Mouse (Mus musculus): ENCODE data around the gene Trim72.

DNA sequence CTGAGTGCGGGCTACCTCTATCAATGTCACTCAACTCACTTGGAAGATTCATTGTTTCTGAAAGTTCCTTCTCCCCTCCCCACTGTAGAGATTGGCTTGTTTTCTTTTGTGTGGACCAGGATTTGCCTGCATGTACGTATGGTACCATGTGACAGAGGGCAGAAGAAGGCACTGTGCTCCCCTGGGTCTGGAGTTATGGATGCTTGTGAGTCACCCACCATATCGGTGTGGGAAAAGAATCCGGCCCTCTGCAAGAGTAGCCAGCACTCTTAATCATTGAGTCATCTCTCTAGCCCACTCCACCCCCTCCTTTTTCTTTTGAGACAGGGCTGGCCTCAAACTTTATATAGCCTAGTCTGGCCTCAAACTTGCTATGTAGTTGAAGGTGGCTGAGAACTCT lies 21.2 kb downstream of the Trim72 start:
- no peak for TF ChIP-seq CHD2 (IDR thresholded peaks at IDR 0.05; ENCODE audit: low read depth, low read length)
- TF ChIP-seq ZNF384 (IDR thresholded peaks at IDR 0.05; ENCODE audit: low read depth, low read length) = no peak
- no peak for TF ChIP-seq MAFK (IDR thresholded peaks at IDR 0.05; ENCODE audit: insufficient read depth, low read depth, low read length)
- TF ChIP-seq ZC3H11A (IDR thresholded peaks at IDR 0.05; ENCODE audit: borderline replicate concordance, low read depth, low read length) = no peak
- TF ChIP-seq HCFC1 (IDR thresholded peaks at IDR 0.05; ENCODE audit: borderline replicate concordance, insufficient read depth, low read length) = no peak
